Mouse (Mus musculus) forebrain, embryonic 16.5 days (tissue): ENCODE measurements around the gene Clip1. TPM values are rescaled to one million over a fixed set of nuclear protein-coding genes. Genes with fewer than 3 reads are reported as not detected.

Source experiments
- ATAC-seq: fragments of 200-750 bp; cut with Nextera tagmentation; 2 replicates; pipeline ENCODE4 v1.8.0; 2017; ENCODE audit warnings: mild to moderate bottlenecking, moderate library complexity
- H3K27ac ChIP-seq: fragments of 300-500 bp; sonication (generic); 2 replicates; pipeline ENCODE4 v1.5.1; 2014; ENCODE audit warnings: low read length, control low read depth
- H3K27me3 ChIP-seq: fragments of 300-500 bp; sonication (generic); replicated peaks from 2 replicates; pipeline ENCODE4 v1.6.1; 2014; ENCODE audit warnings: low read length; ENCODE audit not compliant: control insufficient read depth, insufficient read depth
- H3K36me3 ChIP-seq: fragments of 300-500 bp; sonication (generic); 2 replicates; pipeline ENCODE4 v1.6.1; 2014; ENCODE audit not compliant: control insufficient read depth, insufficient read depth
- H3K4me1 ChIP-seq: fragments of 300-500 bp; sonication (generic); replicated peaks from 2 replicates; pipeline ENCODE4 v1.6.1; 2014; ENCODE audit warnings: low read length; ENCODE audit not compliant: control insufficient read depth, insufficient read depth
- H3K4me2 ChIP-seq: fragments of 300-500 bp; sonication (generic); 2 replicates; pipeline ENCODE4 v1.6.1; 2014; ENCODE audit warnings: mild to moderate bottlenecking, low read length, control low read depth
- H3K4me3 ChIP-seq: fragments of 300-500 bp; sonication (generic); replicated peaks from 2 replicates; pipeline ENCODE4 v1.5.1; 2014; ENCODE audit warnings: mild to moderate bottlenecking, low read length, control low read depth
- H3K9ac ChIP-seq: fragments of 300-500 bp; sonication (generic); replicated peaks from 2 replicates; pipeline ENCODE4 v1.6.1; 2014; ENCODE audit warnings: low read depth, low read length, control low read depth
- H3K9me3 ChIP-seq: fragments of 300-500 bp; sonication (generic); 2 replicates; pipeline ENCODE4 v1.6.1; 2016; ENCODE audit warnings: low read length; ENCODE audit not compliant: control insufficient read depth
- WGBS: fragments of 180-500 bp; shearing (Covaris S2); extraction: QIAGEN DNeasy Blood & Tissue Kit; methylation state at CpG from one replicate; pipeline ENCODE4 v1.1.7; 2014; 5-methylcytosine and 5-hydroxymethylcytosine counted together
- polyA plus RNA-seq: library from polyadenylated mRNA; unstranded; fragments of >200 nt; fragmentation: Nextera tagmentation; extraction: Ambion mirVana; gene quantifications from 2 replicates; pipeline ENCODE4 v1.2.1, GENCODE M21; 2015

Clip1 gene
- polyA plus RNA-seq, 1 experiment from 2014 or later = 93.0 TPM

DNA sequence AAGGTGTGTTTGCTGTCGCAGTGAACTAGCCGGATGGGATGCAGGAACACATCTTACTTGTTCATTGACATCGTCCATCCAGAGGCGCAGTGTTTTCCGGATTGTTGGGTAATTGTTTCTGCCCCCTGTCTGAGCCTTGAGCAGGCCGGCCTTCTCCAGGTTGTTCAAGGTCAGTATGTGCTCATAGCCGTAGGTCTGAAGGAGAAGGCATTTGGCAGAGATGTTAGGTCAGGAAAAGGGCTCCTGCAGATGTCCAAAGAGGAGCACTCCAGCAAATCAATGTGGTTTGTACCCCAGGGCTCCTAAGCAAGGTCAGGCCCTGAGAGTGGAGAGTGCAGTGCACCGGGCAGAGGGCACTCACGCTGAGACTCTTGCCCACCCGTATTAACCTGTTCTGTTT, 150.6 kb downstream of the Clip1 start:
- Histone ChIP-seq H3K9ac (no peak overlapping the region), H3K27me3 (no peaks in the 10 kb centered on the region), H3K9me3 (no peaks in the 10 kb centered on the region), H3K4me2 (no peak overlapping the region), H3K4me1 (no peaks in the 10 kb centered on the region), H3K4me3 (no peak overlapping the region), H3K27ac (no peak overlapping the region), H3K36me3 (peaks cover 39% of the 10 kb centered on the region)
- no peak for ATAC-seq
- WGBS = 96% methylated on average over 10 of the region's 10 CpGs

DNA sequence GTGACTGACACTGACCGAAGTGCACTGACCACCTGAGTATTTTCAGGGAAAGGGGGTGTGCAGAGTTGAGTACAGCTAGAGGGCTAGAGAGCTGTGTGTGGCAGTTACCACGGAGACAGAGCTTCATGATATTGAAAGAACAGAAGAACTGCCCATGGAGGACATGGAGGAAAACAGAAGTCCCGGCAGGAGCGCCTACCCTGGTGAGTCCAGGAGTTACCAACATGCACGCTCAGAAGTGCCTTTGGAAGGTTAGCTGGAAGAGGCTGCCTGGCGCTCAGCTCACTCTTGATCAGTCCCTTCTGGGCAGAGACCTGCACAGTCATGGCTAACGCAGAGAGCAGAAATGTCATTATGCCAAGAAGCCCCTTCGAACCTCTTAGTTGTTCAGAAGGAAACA, 154.4 kb downstream of the Clip1 start:
- WGBS = 85% methylated on average over 8 of the region's 8 CpGs
- H3K27ac ChIP-seq = no peak overlapping the region

DNA sequence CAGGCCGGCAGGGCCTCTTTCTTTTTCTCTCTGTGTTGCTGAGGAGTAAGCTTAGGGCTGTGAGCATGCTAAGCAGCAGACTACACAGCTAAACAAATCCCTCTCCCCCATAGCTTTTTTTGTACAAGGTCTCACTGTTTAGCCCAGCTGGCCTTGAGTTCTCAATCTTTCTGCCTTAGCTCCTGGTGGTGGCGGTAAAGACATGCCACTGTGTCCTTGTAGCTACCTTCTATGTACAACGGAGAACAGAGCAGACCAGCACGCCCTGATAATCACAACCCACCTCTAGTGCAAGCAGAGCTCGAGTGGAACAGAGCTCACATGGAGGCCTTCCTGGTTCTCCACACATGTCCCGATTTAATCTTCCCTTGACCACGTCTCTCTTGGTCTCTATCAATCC, 155.8 kb downstream of the Clip1 start:
- Histone ChIP-seq H3K4me2 (no peak overlapping the region), H3K4me1 (peaks cover 5% of the 10 kb centered on the region), H3K36me3 (peaks cover 26% of the 10 kb centered on the region), H3K9me3 (no peaks in the 10 kb centered on the region), H3K9ac (no peak overlapping the region), H3K27me3 (no peaks in the 10 kb centered on the region), H3K27ac (no peak overlapping the region), H3K4me3 (no peak overlapping the region)
- no peak for ATAC-seq
- WGBS = 79% methylated on average over 7 of the region's 7 CpGs

More for the DNA sequence above, 154.4 kb downstream of the Clip1 start:
- H3K27me3 ChIP-seq = no peaks in the 10 kb centered on the region
- no peak overlapping the region for H3K4me2 ChIP-seq
- no peak for ATAC-seq
- H3K9me3 ChIP-seq = no peaks in the 10 kb centered on the region
- H3K4me1 ChIP-seq = no peaks in the 10 kb centered on the region
- peaks cover 32% of the 10 kb centered on the region for H3K36me3 ChIP-seq
- H3K4me3 ChIP-seq = no peak overlapping the region
- no peak overlapping the region for H3K9ac ChIP-seq

Other genes starting within 250 kb of the Clip1 start
- 0.24 and 0.43 TPM in 2 replicates for gene Lrrc43, start 195.3 kb downstream of the Clip1 start, polyA plus RNA-seq
- gene Il31, start 195.1 kb downstream of the Clip1 start, polyA plus RNA-seq = not detected in 2 replicates
- gene B3gnt4, start 174.2 kb downstream of the Clip1 start, polyA plus RNA-seq = 1.8 and 2.5 TPM in 2 replicates
- gene Diablo, start 160.4 kb downstream of the Clip1 start, polyA plus RNA-seq = 116 and 123 TPM in 2 replicates
- gene Gm49027, start 159.1 kb downstream of the Clip1 start, polyA plus RNA-seq = 2.3 and 4.1 TPM in 2 replicates
- 44.1 and 44.9 TPM in 2 replicates for gene Vps33a, start 111.6 kb downstream of the Clip1 start, polyA plus RNA-seq
- 92.7 and 96.1 TPM in 2 replicates for gene Zcchc8, start 36.5 kb upstream of the Clip1 start, polyA plus RNA-seq
- 145 and 163 TPM in 2 replicates for gene Rsrc2, start 64.8 kb upstream of the Clip1 start, polyA plus RNA-seq
- gene Kntc1, start 65.1 kb upstream of the Clip1 start, polyA plus RNA-seq = 12.6 and 12.8 TPM in 2 replicates
- gene Hcar2, start 180.9 kb upstream of the Clip1 start, polyA plus RNA-seq = not detected in 2 replicates
- gene Hcar1, start 195.4 kb upstream of the Clip1 start, polyA plus RNA-seq = 0.54 and 0.58 TPM in 2 replicates
- gene Denr, start 222.6 kb upstream of the Clip1 start, polyA plus RNA-seq = 127 and 129 TPM in 2 replicates
- 2.3 and 2.4 TPM in 2 replicates for gene Gm43518, start 242.8 kb upstream of the Clip1 start, polyA plus RNA-seq
- 3.0 and 4.9 TPM in 2 replicates for gene Ccdc62, start 246.1 kb upstream of the Clip1 start, polyA plus RNA-seq